Mouse (Mus musculus) forebrain, postnatal 0 days (tissue): ENCODE measurements around the gene Evl. TPM values are rescaled to one million over a fixed set of nuclear protein-coding genes. Genes with fewer than 3 reads are reported as not detected.
A peak's percentile ranks its signal among the peaks of the same experiment; 100 is the strongest.

Experiments used
- ATAC-seq: fragments of 200-750 bp; cut with Nextera tagmentation; 2 replicates; pipeline ENCODE4 v1.8.0; 2017; ENCODE audit warnings: mild to moderate bottlenecking, moderate library complexity
- DNase-seq: peaks from one replicate; pipeline ENCODE4 v3.0.0-alpha.2; 2015
- H3K27ac ChIP-seq: fragments of 300-500 bp; sonication (generic); 2 replicates; pipeline ENCODE4 v1.5.1; 2014; ENCODE audit warnings: low read depth, mild to moderate bottlenecking, antibody characterized with exemption, low read length, moderate library complexity, mixed read lengths
- H3K27me3 ChIP-seq: fragments of 300-500 bp; sonication (generic); 2 replicates; pipeline ENCODE4 v1.6.1; 2014; ENCODE audit warnings: mild to moderate bottlenecking, low read length, mixed read lengths; ENCODE audit not compliant: insufficient read depth
- H3K36me3 ChIP-seq: fragments of 300-500 bp; sonication (generic); 2 replicates; pipeline ENCODE4 v1.6.1; 2014; ENCODE audit warnings: mild to moderate bottlenecking, moderate library complexity; ENCODE audit not compliant: insufficient read depth
- H3K4me1 ChIP-seq: fragments of 300-500 bp; sonication (generic); 2 replicates; pipeline ENCODE4 v1.6.1; 2014; ENCODE audit warnings: antibody characterized with exemption; ENCODE audit not compliant: insufficient read depth
- H3K4me2 ChIP-seq: fragments of 300-500 bp; sonication (generic); 2 replicates; pipeline ENCODE4 v1.6.1; 2014; ENCODE audit warnings: low read depth, mild to moderate bottlenecking, moderate library complexity
- H3K4me3 ChIP-seq: fragments of 300-500 bp; sonication (generic); 2 replicates; pipeline ENCODE4 v1.5.1; 2014; ENCODE audit warnings: low read depth, low read length, mixed read lengths
- H3K9ac ChIP-seq: fragments of 300-500 bp; sonication (generic); 2 replicates; pipeline ENCODE4 v1.6.1; 2014; ENCODE audit warnings: mild to moderate bottlenecking
- H3K9me3 ChIP-seq: fragments of 300-500 bp; sonication (generic); 2 replicates; pipeline ENCODE4 v1.6.1; 2016; ENCODE audit warnings: low read length
- CTCF ChIP-seq: sonication (generic); IDR thresholded peaks from 2 replicates; pipeline ENCODE4 v1.5.1; 2016; ENCODE audit warnings: antibody characterized with exemption, control low read depth, low read depth
- WGBS: fragments of 180-500 bp; shearing (Covaris S2); extraction: QIAGEN DNeasy Blood & Tissue Kit; methylation state at CpG from one replicate; pipeline ENCODE4 v1.1.7; 2014; 5-methylcytosine and 5-hydroxymethylcytosine counted together
- microRNA counts: library from miRNA; unstranded; fragments of <30 nt; microRNA quantifications from one replicate; lab custom pipeline; 2015
- microRNA-seq, 2 experiments: library from miRNA; unstranded; fragments of <30 nt; microRNA quantifications; one replicate each; pipeline ENCODE4; 2016
- polyA plus RNA-seq: library from polyadenylated mRNA; unstranded; fragments of >200 nt; fragmentation: Nextera tagmentation; extraction: Ambion mirVana; gene quantifications from 2 replicates; pipeline ENCODE4 v1.2.1, GENCODE M21; 2015
- total RNA-seq: library from RNA; depleted of rRNA; stranded (reverse); fragments of >200 nt; gene quantifications from 2 replicates; pipeline ENCODE4 v1.2.3, GENCODE M21; 2014; rRNA removed

Evl gene
- total and polyA plus RNA-seq, 2 experiments from 2014 or later: 183 to 260 TPM

GRCm38 (mm10) chr12:108715854-108716253, 161.3 kb downstream of the Evl start:
- no peak overlapping the region for H3K4me3 ChIP-seq
- whole genome bisulfite sequencing: 74% methylated on average over 5 of the region's 5 CpGs
- H3K9ac ChIP-seq: no peak overlapping the region
- no peak for TF ChIP-seq CTCF
- H3K36me3 ChIP-seq: no peaks in the 10 kb centered on the region
- no peaks in the 10 kb centered on the region for H3K4me1 ChIP-seq
- no peaks in the 10 kb centered on the region for H3K27me3 ChIP-seq
- H3K9me3 ChIP-seq: no peaks in the 10 kb centered on the region
- no peak overlapping the region for H3K27ac ChIP-seq
- ATAC-seq (no peak), DNase-seq (no peak)
- H3K4me2 ChIP-seq: no peak overlapping the region

GRCm38 (mm10) chr12:108718485-108718884, 164.0 kb downstream of the Evl start:
- Histone ChIP-seq H3K27ac (no peak overlapping the region), H3K27me3 (no peaks in the 10 kb centered on the region), H3K9ac (no peak overlapping the region), H3K4me1 (no peaks in the 10 kb centered on the region), H3K36me3 (no peaks in the 10 kb centered on the region), H3K9me3 (no peaks in the 10 kb centered on the region), H3K4me3 (no peak overlapping the region), H3K4me2 (no peak overlapping the region)
- no peak for ATAC-seq
- whole genome bisulfite sequencing: 88% methylated on average over 3 of the region's 3 CpGs
- no peak for TF ChIP-seq CTCF
- DNase-seq: no peak

GRCm38 (mm10) chr12:108722464-108722863, 167.9 kb downstream of the Evl start:
- H3K36me3 ChIP-seq: no peaks in the 10 kb centered on the region
- ATAC-seq: no peak
- DNase-seq: no peak
- H3K27ac ChIP-seq: no peak overlapping the region
- H3K27me3 ChIP-seq: no peaks in the 10 kb centered on the region
- no peak overlapping the region for H3K4me3 ChIP-seq
- no peaks in the 10 kb centered on the region for H3K9me3 ChIP-seq
- TF ChIP-seq CTCF: no peak
- H3K4me2 ChIP-seq: no peak overlapping the region
- no peaks in the 10 kb centered on the region for H3K4me1 ChIP-seq
- WGBS: 95% methylated on average over 4 of the region's 4 CpGs
- H3K9ac ChIP-seq: no peak overlapping the region

- no peaks in the 10 kb centered on the region for H3K36me3 ChIP-seq
- WGBS: 89% methylated on average over 3 of the region's 3 CpGs
- H3K9ac ChIP-seq: no peak overlapping the region
- DNase-seq: no peak
- no peaks in the 10 kb centered on the region for H3K9me3 ChIP-seq
- H3K27me3 ChIP-seq: no peaks in the 10 kb centered on the region
- TF ChIP-seq CTCF: no peak
- H3K4me1 ChIP-seq: no peaks in the 10 kb centered on the region
- no peak overlapping the region for H3K4me2 ChIP-seq
- H3K4me3 ChIP-seq: no peak overlapping the region
- H3K27ac ChIP-seq: no peak overlapping the region
- no peak for ATAC-seq
These were observed 169.3 kb downstream of the Evl start for GRCm38 (mm10) chr12:108723841-108724240.

- no peak overlapping the region for H3K9ac ChIP-seq
- no peaks in the 10 kb centered on the region for H3K9me3 ChIP-seq
- TF ChIP-seq CTCF: no peak
- WGBS: 89% methylated on average over 2 of the region's 2 CpGs
- DNase-seq (no peak), ATAC-seq (no peak)
- H3K4me1 ChIP-seq: no peaks in the 10 kb centered on the region
- no peaks in the 10 kb centered on the region for H3K27me3 ChIP-seq
- no peak overlapping the region for H3K4me3 ChIP-seq
- no peak overlapping the region for H3K27ac ChIP-seq
- H3K4me2 ChIP-seq: no peak overlapping the region
- no peaks in the 10 kb centered on the region for H3K36me3 ChIP-seq
These were observed 179.9 kb downstream of the Evl start for GRCm38 (mm10) chr12:108734386-108734785.

GRCm38 (mm10) chr12:108737838-108738237, 183.3 kb downstream of the Evl start:
- no peak overlapping the region for H3K4me2 ChIP-seq
- no peaks in the 10 kb centered on the region for H3K27me3 ChIP-seq
- no peak for ATAC-seq
- WGBS: 94% methylated on average over 7 of the region's 7 CpGs
- TF ChIP-seq CTCF: no peak
- H3K36me3 ChIP-seq: no peaks in the 10 kb centered on the region
- H3K9ac ChIP-seq: no peak overlapping the region
- no peak for DNase-seq
- H3K27ac ChIP-seq: no peak overlapping the region
- no peak overlapping the region for H3K4me3 ChIP-seq
- H3K4me1 ChIP-seq: no peaks in the 10 kb centered on the region
- no peaks in the 10 kb centered on the region for H3K9me3 ChIP-seq

MicroRNAs encoded within 50 kb of the gene (microRNA counts, 519-probe panel; counts per million panel counts)
- microRNA mmu-miR-342-3p (lab: Ali Mortazavi, UCI) (6,013 counts per million, percentile 80 among the panel's probes with 10 or more counts), microRNA mmu-miR-342-5p (lab: Ali Mortazavi, UCI) (1,876 counts per million, percentile 14 among the panel's probes with 10 or more counts)

Small RNAs within 50 kb of the gene (microRNA-seq; reads per million reads assigned to microRNA genes)
- gene Gm23872 (0 reads per million in 2 experiments), gene Mir342 (4,022 to 10,871 reads per million in 2 experiments)

Other genes with a start within 250 kb of the Evl start
- 3.9 and 5.2 TPM in 2 replicates for gene Hhipl1, start 248.4 kb upstream of the Evl start, total RNA-seq
- 1.1 and 1.5 TPM in 2 replicates for gene Hhipl1, start 248.4 kb upstream of the Evl start, polyA plus RNA-seq
- gene Cyp46a1, start 220.3 kb upstream of the Evl start, total RNA-seq: 30.4 and 34.9 TPM in 2 replicates
- 41.8 and 49.6 TPM in 2 replicates for gene Cyp46a1, start 220.3 kb upstream of the Evl start, polyA plus RNA-seq
- gene Eml1, start 183.8 kb upstream of the Evl start, total RNA-seq: 69.1 and 82.9 TPM in 2 replicates
- gene Eml1, start 183.8 kb upstream of the Evl start, polyA plus RNA-seq: 42.8 and 43.5 TPM in 2 replicates
- gene Degs2, start 147.6 kb downstream of the Evl start, total RNA-seq: 0.15 TPM in 1 of 2 replicates, not detected in the other
- 0.50 and 0.88 TPM in 2 replicates for gene Degs2, start 147.6 kb downstream of the Evl start, polyA plus RNA-seq
- 31.9 and 33.8 TPM in 2 replicates for gene Yy1, start 238.3 kb downstream of the Evl start, total RNA-seq
- 7.4 and 8.8 TPM in 2 replicates for gene Yy1, start 238.3 kb downstream of the Evl start, polyA plus RNA-seq